Mouse (Mus musculus) forebrain, embryonic 14.5 days (tissue): Measurements from ENCODE around the gene Tulp1. TPM values are rescaled to one million over a fixed set of nuclear protein-coding genes. Genes with fewer than 3 reads are reported as not detected.

Experiments
- ATAC-seq: fragments of 200-750 bp; cut with Nextera tagmentation; 2 replicates; pipeline ENCODE4 v1.8.0; 2017; ENCODE audit warnings: mild to moderate bottlenecking, moderate library complexity
- DNase-seq: peaks from one replicate; pipeline ENCODE4 v3.0.0-alpha.2; 2015; ENCODE audit warnings: low spot score
- H3K27ac ChIP-seq: fragments of 300-500 bp; sonication (generic); 2 replicates; pipeline ENCODE4 v1.5.1; 2014; ENCODE audit warnings: low read depth, mild to moderate bottlenecking, control low read depth, low read length, moderate library complexity
- H3K27me3 ChIP-seq: fragments of 300-500 bp; sonication (generic); replicated peaks from 2 replicates; pipeline ENCODE4 v1.6.1; 2014; ENCODE audit warnings: low read length, control low read depth, mixed read lengths; ENCODE audit not compliant: control insufficient read depth, insufficient read depth
- H3K36me3 ChIP-seq: fragments of 300-500 bp; sonication (generic); 2 replicates; pipeline ENCODE4 v1.6.1; 2014; ENCODE audit warnings: low read length, control low read depth; ENCODE audit not compliant: control insufficient read depth, insufficient read depth
- H3K4me1 ChIP-seq: fragments of 300-500 bp; sonication (generic); 2 replicates; pipeline ENCODE4 v1.6.1; 2014; ENCODE audit warnings: antibody characterized with exemption, low read length, control low read depth; ENCODE audit not compliant: control insufficient read depth, insufficient read depth
- H3K4me2 ChIP-seq: fragments of 300-500 bp; sonication (generic); 2 replicates; pipeline ENCODE4 v1.6.1; 2014; ENCODE audit warnings: mild to moderate bottlenecking, control low read depth, low read length
- H3K4me3 ChIP-seq: fragments of 300-500 bp; sonication (generic); 2 replicates; pipeline ENCODE4 v1.5.1; 2014; ENCODE audit warnings: low read depth, low read length, control low read depth
- H3K9ac ChIP-seq: fragments of 300-500 bp; sonication (generic); 2 replicates; pipeline ENCODE4 v1.6.1; 2014; ENCODE audit warnings: mild to moderate bottlenecking, low read length, control low read depth, moderate library complexity
- H3K9me3 ChIP-seq: fragments of 300-500 bp; sonication (generic); replicated peaks from 2 replicates; pipeline ENCODE4 v1.6.1; 2016; ENCODE audit warnings: low read length, control low read depth, mixed read lengths; ENCODE audit not compliant: control insufficient read depth
- WGBS: fragments of 180-500 bp; shearing (Covaris S2); extraction: QIAGEN DNeasy Blood & Tissue Kit; methylation state at CpG from one replicate; pipeline ENCODE4 v1.1.7; 2014; 5-methylcytosine and 5-hydroxymethylcytosine counted together
- polyA plus RNA-seq: library from polyadenylated mRNA; unstranded; fragments of >200 nt; fragmentation: Nextera tagmentation; extraction: Ambion mirVana; gene quantifications from 2 replicates; pipeline ENCODE4 v1.2.1, GENCODE M21; 2014

Gene Tulp1
- polyA plus RNA-seq, 1 experiment from 2014 or later, result 1.3 TPM

GRCm38 (mm10) chr17:28349264-28349880 is 15.7 kb downstream of the Tulp1 start:
- ATAC-seq (no peak), DNase-seq (no peak)
- no peaks in the 10 kb centered on the region for H3K9me3 ChIP-seq
- H3K9ac ChIP-seq, result peak overlapping the region; percentile 65; the same call in 1 of the 2 replicates
- 8% methylated on average over 13 of the region's 13 CpGs for WGBS
- peak overlapping the region; percentile 59 for H3K4me3 ChIP-seq
- H3K27ac ChIP-seq, result no peak overlapping the region
- no peaks in the 10 kb centered on the region for H3K36me3 ChIP-seq
- 0 out of 2 replicates have a peak, but pooled peaks cover 10% of the 10 kb centered on the region for H3K27me3 ChIP-seq
- peaks cover 15% of the 10 kb centered on the region; the same call in 1 of the 2 replicates for H3K4me1 ChIP-seq
- peak overlapping the region; percentile 81 for H3K4me2 ChIP-seq

GRCm38 (mm10) chr17:28348211-28348610 is 16.8 kb downstream of the Tulp1 start:
- WGBS, result 56% methylated on average over 6 of the region's 6 CpGs
- H3K4me1 ChIP-seq, result peaks cover 15% of the 10 kb centered on the region; the same call in 1 of the 2 replicates
- no peaks in the 10 kb centered on the region for H3K9me3 ChIP-seq
- H3K4me3 ChIP-seq, result no peak overlapping the region
- H3K9ac ChIP-seq, result no peak overlapping the region
- no peak for ATAC-seq
- 0 out of 2 replicates have a peak, but pooled peaks cover 10% of the 10 kb centered on the region for H3K27me3 ChIP-seq
- no peak overlapping the region for H3K27ac ChIP-seq
- no peaks in the 10 kb centered on the region for H3K36me3 ChIP-seq
- DNase-seq, result no peak
- H3K4me2 ChIP-seq, result no peak overlapping the region

GRCm38 (mm10) chr17:28347327-28347726 is 17.7 kb downstream of the Tulp1 start:
- ATAC-seq (no peak), DNase-seq (no peak)
- Histone ChIP-seq H3K9ac (no peak overlapping the region), H3K36me3 (no peaks in the 10 kb centered on the region), H3K9me3 (no peaks in the 10 kb centered on the region), H3K27ac (no peak overlapping the region), H3K4me1 (peaks cover 15% of the 10 kb centered on the region; the same call in 1 of the 2 replicates), H3K4me3 (no peak overlapping the region), H3K27me3 (0 out of 2 replicates have a peak, but pooled peaks cover 7% of the 10 kb centered on the region), H3K4me2 (no peak overlapping the region)
- WGBS, result 80% methylated on average over 10 of the region's 10 CpGs

GRCm38 (mm10) chr17:28345882-28346281 is 19.1 kb downstream of the Tulp1 start:
- H3K27me3 ChIP-seq, result no peaks in the 10 kb centered on the region
- ATAC-seq (no peak), DNase-seq (no peak)
- 17% methylated on average over 10 of the region's 10 CpGs for WGBS
- H3K4me2 ChIP-seq, result no peak overlapping the region
- H3K36me3 ChIP-seq, result no peaks in the 10 kb centered on the region
- no peak overlapping the region for H3K4me3 ChIP-seq
- H3K9ac ChIP-seq, result no peak overlapping the region
- peaks cover 19% of the 10 kb centered on the region for H3K4me1 ChIP-seq
- no peaks in the 10 kb centered on the region for H3K9me3 ChIP-seq
- no peak overlapping the region for H3K27ac ChIP-seq

GRCm38 (mm10) chr17:28345271-28345721 is 19.7 kb downstream of the Tulp1 start:
- no peak overlapping the region for H3K9ac ChIP-seq
- no peak for ATAC-seq
- no peak for DNase-seq
- WGBS, result 25% methylated on average over 7 of the region's 8 CpGs
- peaks cover 24% of the 10 kb centered on the region for H3K4me1 ChIP-seq
- H3K4me3 ChIP-seq, result no peak overlapping the region
- no peaks in the 10 kb centered on the region for H3K36me3 ChIP-seq
- H3K9me3 ChIP-seq, result no peaks in the 10 kb centered on the region
- H3K27ac ChIP-seq, result no peak overlapping the region
- no peaks in the 10 kb centered on the region for H3K27me3 ChIP-seq
- H3K4me2 ChIP-seq, result no peak overlapping the region

- no peaks in the 10 kb centered on the region for H3K9me3 ChIP-seq
- H3K4me2 ChIP-seq, result no peak overlapping the region
- no peak overlapping the region for H3K9ac ChIP-seq
- ATAC-seq (no peak), DNase-seq (no peak)
- no peak overlapping the region for H3K4me3 ChIP-seq
- 56% methylated on average over 3 of the region's 3 CpGs for WGBS
- H3K36me3 ChIP-seq, result no peaks in the 10 kb centered on the region
- H3K27me3 ChIP-seq, result no peaks in the 10 kb centered on the region
- peaks cover 24% of the 10 kb centered on the region for H3K4me1 ChIP-seq
- no peak overlapping the region for H3K27ac ChIP-seq
These were observed 20.4 kb downstream of the Tulp1 start for GRCm38 (mm10) chr17:28344670-28345069.

- Histone ChIP-seq H3K27ac (no peak overlapping the region), H3K36me3 (no peaks in the 10 kb centered on the region), H3K4me1 (peaks cover 19% of the 10 kb centered on the region), H3K9ac (no peak overlapping the region), H3K27me3 (no peaks in the 10 kb centered on the region), H3K4me2 (no peak overlapping the region), H3K4me3 (no peak overlapping the region), H3K9me3 (no peaks in the 10 kb centered on the region)
- 36% methylated on average over 4 of the region's 4 CpGs for WGBS
- ATAC-seq, result no peak
- no peak for DNase-seq
These were observed 20.9 kb downstream of the Tulp1 start for GRCm38 (mm10) chr17:28344050-28344607.

GRCm38 (mm10) chr17:28341091-28341490 is 23.9 kb downstream of the Tulp1 start:
- peak; percentile 85 for DNase-seq
- WGBS, result 2% methylated on average over 26 of the region's 26 CpGs
- H3K4me3 ChIP-seq, result peak overlapping the region; percentile 14; the same call in 1 of the 2 replicates
- H3K9ac ChIP-seq, result peak overlapping the region; percentile 49
- ATAC-seq, result peak; percentile 84
- H3K9me3 ChIP-seq, result no peaks in the 10 kb centered on the region
- H3K27ac ChIP-seq, result 0 out of 2 replicates have a peak overlapping the region, but pooled peaks have one; percentile 14
- H3K4me1 ChIP-seq, result peaks cover 15% of the 10 kb centered on the region
- H3K36me3 ChIP-seq, result no peaks in the 10 kb centered on the region
- no peaks in the 10 kb centered on the region for H3K27me3 ChIP-seq
- H3K4me2 ChIP-seq, result peak overlapping the region; percentile 50

- H3K9me3 ChIP-seq, result no peaks in the 10 kb centered on the region
- no peak overlapping the region for H3K4me3 ChIP-seq
- WGBS, result 78% methylated on average over 7 of the region's 7 CpGs
- H3K27me3 ChIP-seq, result no peaks in the 10 kb centered on the region
- 0 out of 2 replicates have a peak overlapping the region, but pooled peaks have one; percentile 14 for H3K27ac ChIP-seq
- peak; percentile 33 for ATAC-seq
- peak overlapping the region; percentile 49 for H3K9ac ChIP-seq
- peaks cover 11% of the 10 kb centered on the region for H3K4me1 ChIP-seq
- no peaks in the 10 kb centered on the region for H3K36me3 ChIP-seq
- H3K4me2 ChIP-seq, result peak overlapping the region; percentile 50
- no peak for DNase-seq
These were observed 24.4 kb downstream of the Tulp1 start for GRCm38 (mm10) chr17:28340578-28340977.
